Mouse (Mus musculus) liver, adult 10 weeks (tissue): ENCODE data around the gene Vmn1r7. TPM values are rescaled to one million over a fixed set of nuclear protein-coding genes. Genes with fewer than 3 reads are reported as not detected.

Experiments used
- polyA plus RNA-seq: library from polyadenylated mRNA; stranded (reverse); fragments of 350-450 nt; fragmentation: Illumina TruSeq; extraction: RNeasy Lipid Tissue Mini Kit (QIAGEN cat#74804); gene quantifications from one replicate; pipeline ENCODE4 v1.2.3, GENCODE M21; 2014; ENCODE audit warnings: low read depth, low replicate concordance

Gene Vmn1r7
- polyA plus RNA-seq = not detected

DNA sequence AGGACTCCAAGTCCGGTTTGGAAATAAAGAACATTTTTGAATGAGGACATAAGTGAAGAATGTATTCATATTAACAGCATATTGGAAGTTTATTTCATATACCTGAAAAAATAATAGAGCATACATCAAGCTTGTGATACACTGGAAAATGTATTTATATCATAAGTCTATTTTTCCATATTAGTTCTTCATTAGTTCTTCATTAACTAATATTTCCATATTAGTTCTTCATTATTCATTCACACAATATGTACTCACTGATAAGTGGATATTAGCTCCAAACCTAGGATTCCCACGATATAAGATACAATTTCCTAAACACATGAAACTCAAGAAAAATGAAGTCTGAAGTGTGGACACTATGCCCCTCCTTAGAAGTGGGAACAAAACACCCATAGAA is at the start of gene Vmn1r7:
TSS of gene Vmn1r7 (minus strand) at position 101 of the 400 bp plus-strand sequence.

DNA sequence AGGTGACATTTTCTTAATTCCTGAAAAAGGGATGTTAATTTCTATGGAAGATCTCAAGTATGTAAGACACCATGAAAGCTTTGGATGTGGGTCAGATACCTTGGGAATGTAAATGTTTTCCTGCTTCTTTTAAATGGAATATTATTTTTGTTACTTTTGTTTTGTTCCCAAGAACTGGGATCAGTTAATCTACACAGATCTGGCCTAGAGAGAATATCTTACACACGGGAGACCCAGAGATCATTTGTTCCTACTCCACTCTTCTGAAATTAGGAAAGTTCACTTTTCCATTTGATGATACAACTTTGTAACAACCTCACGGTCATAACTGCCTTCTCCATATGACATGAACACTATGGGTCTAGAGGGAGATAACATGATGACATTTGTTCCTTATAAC is 41.4 kb upstream of the Vmn1r7 start, which contains the start of gene Vmn1r9:
TSS of gene Vmn1r9 (plus strand) at position 301 of the 400 bp plus-strand sequence.

GRCm38 (mm10) chr6:57031984-57032383 is 6.9 kb upstream of the Vmn1r7 start, which contains the start of gene Vmn1r8:
Gene Vmn1r8, plus strand, starts transcription at chr6:57032284.

DNA sequence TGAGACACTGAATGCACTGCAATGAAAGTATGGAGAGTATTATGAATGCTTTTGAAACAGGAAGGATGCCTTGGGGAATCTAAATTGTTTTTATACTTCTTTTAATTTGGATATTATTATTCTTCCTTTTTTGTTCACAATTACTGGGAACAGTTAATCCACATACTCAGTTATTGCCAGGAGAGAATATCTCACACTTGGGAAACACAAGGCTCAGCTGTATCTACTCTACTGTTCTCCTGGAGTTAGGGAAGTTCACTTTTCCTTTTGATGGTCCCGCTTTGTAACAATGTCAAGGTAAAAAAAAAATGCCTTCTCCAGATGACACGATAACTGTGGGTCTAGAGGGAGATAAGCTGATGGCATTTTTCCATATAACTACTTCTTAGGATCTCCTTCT is 28.2 kb downstream of the Vmn1r7 start, which contains the start of gene Vmn1r6:
TSS of gene Vmn1r6 (plus strand) at position 301 of the 400 bp plus-strand sequence.

Other genes starting within 250 kb of the Vmn1r7 start
- 21.0 TPM for gene Kbtbd2, start 227.5 kb downstream of the Vmn1r7 start, polyA plus RNA-seq
- 18.3 TPM for gene Fkbp9, start 193.3 kb downstream of the Vmn1r7 start, polyA plus RNA-seq
- gene Nt5c3, start 101.4 kb downstream of the Vmn1r7 start, polyA plus RNA-seq = 65.5 TPM
- 0.42 TPM for gene Vmn1r4, start 101.3 kb downstream of the Vmn1r7 start, polyA plus RNA-seq
- not detected for gene Vmn1r5, start 55.1 kb downstream of the Vmn1r7 start, polyA plus RNA-seq
- gene Vmn1r6, start 28.1 kb downstream of the Vmn1r7 start, polyA plus RNA-seq = not detected
- not detected for gene Vmn1r8, start 7.0 kb upstream of the Vmn1r7 start, polyA plus RNA-seq
- not detected for gene Vmn1r9, start 41.5 kb upstream of the Vmn1r7 start, polyA plus RNA-seq
- gene Vmn1r10, start 84.1 kb upstream of the Vmn1r7 start, polyA plus RNA-seq = not detected
- gene Vmn1r11, start 108.1 kb upstream of the Vmn1r7 start, polyA plus RNA-seq = not detected
- gene Vmn1r12, start 131.6 kb upstream of the Vmn1r7 start, polyA plus RNA-seq = not detected
- gene Vmn1r13, start 178.0 kb upstream of the Vmn1r7 start, polyA plus RNA-seq = not detected
- not detected for gene Vmn1r14, start 206.4 kb upstream of the Vmn1r7 start, polyA plus RNA-seq
- gene Vmn1r15, start 232.6 kb upstream of the Vmn1r7 start, polyA plus RNA-seq = not detected